Mouse (Mus musculus): ENCODE measurements around the gene Wdhd1. TPM values are rescaled to one million over a fixed set of nuclear protein-coding genes. Genes with fewer than 3 reads are reported as not detected.

Wdhd1 gene
- polyA plus RNA-seq, 1 experiment from 2014 or later = 28.1 TPM

Other genes starting within 250 kb of the Wdhd1 start
- 16.1 and 16.6 TPM in 2 replicates for gene Gch1, start 87.4 kb downstream of the Wdhd1 start, polyA plus RNA-seq (2015; fragmentation: Nextera tagmentation; extraction: Ambion mirVana)
- 6.7 and 6.8 TPM in 2 replicates for gene Socs4, start 74 bp upstream of the Wdhd1 start, polyA plus RNA-seq (2015; fragmentation: Nextera tagmentation; extraction: Ambion mirVana)
- 38.8 and 40.4 TPM in 2 replicates for gene Mapk1ip1l, start 21.4 kb upstream of the Wdhd1 start, polyA plus RNA-seq (2015; fragmentation: Nextera tagmentation; extraction: Ambion mirVana)
- 75.2 and 79.9 TPM in 2 replicates for gene Lgals3, start 90.9 kb upstream of the Wdhd1 start, polyA plus RNA-seq (2015; fragmentation: Nextera tagmentation; extraction: Ambion mirVana)
- 41.8 and 46.4 TPM in 2 replicates for gene Dlgap5, start 141.6 kb upstream of the Wdhd1 start, polyA plus RNA-seq (2015; fragmentation: Nextera tagmentation; extraction: Ambion mirVana)
- gene Fbxo34, start 173.6 kb upstream of the Wdhd1 start, polyA plus RNA-seq (2015; fragmentation: Nextera tagmentation; extraction: Ambion mirVana) = 18.2 and 20.3 TPM in 2 replicates

All from thymus, postnatal 0 days (tissue).